Mouse (Mus musculus) hindbrain, embryonic 15.5 days (tissue): ENCODE data around the gene Ndufb8. TPM values are rescaled to one million over a fixed set of nuclear protein-coding genes. Genes with fewer than 3 reads are reported as not detected.
A peak's percentile ranks its signal among the peaks of the same experiment; 100 is the strongest.

Experiments used
- ATAC-seq: fragments of 200-750 bp; cut with Nextera tagmentation; 2 replicates; pipeline ENCODE4 v1.8.0; 2017; ENCODE audit warnings: low read depth, moderate number of reproducible peaks, moderate TSS enrichment; ENCODE audit not compliant: low FRiP score
- H3K27ac ChIP-seq: fragments of 300-500 bp; sonication (generic); replicated peaks from 2 replicates; pipeline ENCODE4 v1.5.1; 2015; ENCODE audit warnings: mild to moderate bottlenecking, inconsistent platforms
- H3K27me3 ChIP-seq: fragments of 300-500 bp; sonication (generic); 2 replicates; pipeline ENCODE4 v1.6.1; 2015; ENCODE audit warnings: control low read depth, inconsistent platforms
- H3K36me3 ChIP-seq: fragments of 300-500 bp; sonication (generic); 2 replicates; pipeline ENCODE4 v1.6.1; 2015; ENCODE audit warnings: control low read depth, inconsistent platforms
- H3K4me1 ChIP-seq: fragments of 300-500 bp; sonication (generic); replicated peaks from 2 replicates; pipeline ENCODE4 v1.6.1; 2015; ENCODE audit warnings: control low read depth, inconsistent platforms
- H3K4me2 ChIP-seq: fragments of 300-500 bp; sonication (generic); 2 replicates; pipeline ENCODE4 v1.6.1; 2015; ENCODE audit warnings: moderate library complexity, mild to moderate bottlenecking, inconsistent platforms
- H3K4me3 ChIP-seq: fragments of 300-500 bp; sonication (generic); 2 replicates; pipeline ENCODE4 v1.5.1; 2015; ENCODE audit warnings: mild to moderate bottlenecking, inconsistent platforms
- H3K9ac ChIP-seq: fragments of 300-500 bp; sonication (generic); 2 replicates; pipeline ENCODE4 v1.6.1; 2015; ENCODE audit warnings: inconsistent platforms
- H3K9me3 ChIP-seq: fragments of 300-500 bp; sonication (generic); 2 replicates; pipeline ENCODE4 v1.6.1; 2016; ENCODE audit warnings: control low read depth, inconsistent platforms
- WGBS: fragments of 180-500 bp; shearing (Covaris S2); methylation state at CpG from one replicate; pipeline ENCODE4 v1.1.7; 2015; 5-methylcytosine and 5-hydroxymethylcytosine counted together
- polyA plus RNA-seq: library from polyadenylated mRNA; unstranded; fragments of >200 nt; fragmentation: Nextera tagmentation; extraction: Ambion mirVana; gene quantifications from 2 replicates; pipeline ENCODE4 v1.2.1, GENCODE M21; 2015

Gene Ndufb8
- polyA plus RNA-seq, 1 experiment from 2014 or later, result 674 TPM

DNA sequence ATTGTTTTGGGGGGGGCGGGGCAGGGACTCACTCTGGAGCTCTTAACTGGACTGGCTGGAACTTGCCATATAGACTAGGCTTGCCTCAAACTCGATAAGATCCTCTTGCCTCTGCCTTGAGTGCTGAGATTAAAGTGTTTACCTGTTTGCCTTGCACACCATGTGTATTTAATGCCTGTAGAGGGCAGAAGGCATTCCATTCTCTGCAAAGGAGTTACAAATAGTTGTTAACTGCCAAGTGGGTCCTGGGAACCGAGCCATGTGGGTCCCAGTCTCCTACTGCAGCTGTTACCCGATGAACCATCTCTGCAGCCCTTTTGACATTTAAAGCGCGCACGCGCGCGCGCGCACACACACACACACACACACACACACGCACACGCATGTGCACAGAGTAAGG, 8.8 kb upstream of the Ndufb8 start:
- peak overlapping the region; percentile 80; the same call in 1 of the 2 replicates for H3K4me2 ChIP-seq
- H3K36me3 ChIP-seq, result peaks cover 38% of the 10 kb centered on the region
- no peak overlapping the region for H3K9ac ChIP-seq
- ATAC-seq, result no peak
- H3K4me1 ChIP-seq, result peaks cover 27% of the 10 kb centered on the region
- 91% methylated on average over 14 of the region's 14 CpGs for WGBS
- H3K9me3 ChIP-seq, result no peaks in the 10 kb centered on the region
- no peak overlapping the region for H3K27ac ChIP-seq
- no peaks in the 10 kb centered on the region for H3K27me3 ChIP-seq
- peak overlapping the region; percentile 76; the same call in 1 of the 2 replicates for H3K4me3 ChIP-seq

DNA sequence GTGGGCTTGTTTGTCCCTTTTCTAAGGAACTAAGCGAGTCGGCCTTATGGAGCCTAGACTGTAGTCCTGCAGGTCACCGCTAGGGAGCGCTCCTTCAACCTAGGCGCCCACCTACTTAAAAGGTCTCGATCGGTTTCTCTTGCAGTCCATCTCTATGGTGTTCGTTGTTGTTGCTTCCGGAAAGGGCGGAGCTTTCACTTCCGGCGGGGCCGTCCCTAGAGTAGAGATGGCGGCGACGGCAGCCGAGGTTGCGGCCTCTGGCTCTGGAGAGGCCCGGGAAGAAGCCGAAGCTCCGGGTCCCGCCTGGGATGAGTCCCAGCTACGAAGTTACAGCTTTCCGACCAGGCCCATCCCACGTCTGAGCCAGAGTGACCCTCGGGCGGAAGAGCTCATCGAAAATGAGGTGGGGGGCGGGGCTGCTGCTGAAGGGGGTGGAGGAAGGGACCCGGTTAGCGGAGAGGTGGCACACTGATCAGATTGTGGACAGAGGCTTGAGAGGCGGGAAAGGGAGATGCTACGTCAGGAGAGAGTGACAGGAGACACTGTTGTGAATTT, 7.5 kb upstream of the Ndufb8 start, which contains the start of gene Hif1an:
Gene Hif1an, plus strand, starts transcription at position 199 of the 555 bp plus-strand sequence.
- ATAC-seq, result peak; percentile 97
- H3K9ac ChIP-seq, result peak within 1 kb of the TSS; percentile 74
- peak within 1 kb of the TSS; percentile 80 for H3K4me2 ChIP-seq
- H3K4me3 ChIP-seq, result peak within 1 kb of the TSS; percentile 76
- H3K27ac ChIP-seq, result peak within 1 kb of the TSS; percentile 82
- peaks cover 26% of the 10 kb centered on the region for H3K36me3 ChIP-seq
- peaks cover 27% of the 10 kb centered on the region for H3K4me1 ChIP-seq
- H3K27me3 ChIP-seq, result peaks cover 3% of the 10 kb centered on the region; the same call in 1 of the 2 replicates
- WGBS, result under 1% methylated on average over 33 of the region's 33 CpGs
- no peaks in the 10 kb centered on the region for H3K9me3 ChIP-seq

DNA sequence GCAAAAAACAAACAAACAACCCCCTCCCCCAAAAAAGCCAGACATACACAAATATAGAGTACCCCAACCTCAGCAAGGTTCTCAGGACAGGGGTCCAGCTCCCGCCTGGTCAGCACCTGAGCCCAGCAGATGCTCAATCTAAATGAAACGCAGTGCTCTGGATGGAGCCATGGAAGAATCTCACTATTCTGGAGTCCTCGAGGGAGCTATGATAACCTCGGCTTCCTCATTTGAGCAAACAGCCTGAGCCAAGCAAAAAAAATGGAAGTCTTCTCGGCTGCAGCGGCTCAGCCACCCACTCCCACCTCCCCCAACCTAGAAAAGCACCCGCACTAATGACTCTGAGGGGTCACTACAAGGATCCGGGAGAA, 765 bp downstream of the Ndufb8 start:
- WGBS, result 3% methylated on average over 8 of the region's 8 CpGs
- 0 out of 2 replicates have a peak, but pooled peaks have one; percentile 5 for ATAC-seq
- peak overlapping the region; percentile 89 for H3K4me2 ChIP-seq
- H3K9ac ChIP-seq, result peak overlapping the region; percentile 91
- H3K27ac ChIP-seq, result peak overlapping the region; percentile 88
- H3K36me3 ChIP-seq, result peaks cover 36% of the 10 kb centered on the region
- no peaks in the 10 kb centered on the region for H3K9me3 ChIP-seq
- peak overlapping the region; percentile 96 for H3K4me3 ChIP-seq
- peaks cover 17% of the 10 kb centered on the region for H3K4me1 ChIP-seq
- H3K27me3 ChIP-seq, result peaks cover 3% of the 10 kb centered on the region; the same call in 1 of the 2 replicates

DNA sequence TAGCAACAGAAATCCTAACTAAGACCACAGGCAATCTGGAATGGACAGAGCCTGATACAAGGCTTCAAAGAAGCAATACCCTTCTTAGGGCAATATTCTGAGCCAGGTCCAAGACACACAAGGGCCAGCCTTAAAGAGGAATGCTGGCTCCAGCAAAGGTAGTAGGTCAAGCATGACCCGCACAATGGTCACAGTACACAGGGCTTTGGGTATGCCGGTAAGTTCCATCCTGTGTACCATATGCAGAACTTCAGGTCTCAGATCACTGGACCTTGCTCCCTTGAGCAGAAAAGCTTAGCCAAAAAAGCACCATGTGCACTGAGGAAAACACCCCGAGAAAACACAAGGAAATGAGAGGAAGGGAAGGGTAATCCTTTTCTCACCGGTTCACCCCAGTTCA, 2.0 kb downstream of the Ndufb8 start:
- Histone ChIP-seq H3K27me3 (no peaks in the 10 kb centered on the region), H3K27ac (no peak overlapping the region), H3K9me3 (no peaks in the 10 kb centered on the region), H3K4me2 (peak overlapping the region; percentile 89), H3K4me3 (0 out of 2 replicates have a peak overlapping the region, but pooled peaks have one; percentile 96), H3K36me3 (peaks cover 47% of the 10 kb centered on the region), H3K4me1 (peaks cover 17% of the 10 kb centered on the region), H3K9ac (no peak overlapping the region)
- 96% methylated on average over 4 of the region's 4 CpGs for WGBS
- no peak for ATAC-seq

- Histone ChIP-seq H3K4me2 (peak within 1 kb of the TSS; percentile 89), H3K4me1 (peaks cover 17% of the 10 kb centered on the region), H3K9me3 (no peaks in the 10 kb centered on the region), H3K36me3 (peaks cover 53% of the 10 kb centered on the region), H3K27ac (no peak within 1 kb of the TSS), H3K27me3 (no peaks in the 10 kb centered on the region), H3K4me3 (peak within 1 kb of the TSS; percentile 96; the same call in 1 of the 2 replicates), H3K9ac (no peak within 1 kb of the TSS)
- no peak for ATAC-seq
- WGBS, result 96% methylated on average over 4 of the region's 4 CpGs
Observed at GRCm38 (mm10) chr19:44552731-44553130, 2.5 kb downstream of the Ndufb8 start, which contains the start of gene Gm20538. Gene Gm20538 (minus strand): TSS chr19:44552831.

- H3K4me3 ChIP-seq, result peak within 1 kb of the TSS; percentile 40
- ATAC-seq, result peak; percentile 67; the same call in 1 of the 2 replicates
- 2% methylated on average over 47 of the region's 47 CpGs for WGBS
- peak within 1 kb of the TSS; percentile 43; the same call in 1 of the 2 replicates for H3K9ac ChIP-seq
- H3K27ac ChIP-seq, result no peak within 1 kb of the TSS
- H3K4me2 ChIP-seq, result peak within 1 kb of the TSS; percentile 89
- peaks cover 14% of the 10 kb centered on the region; the same call in 1 of the 2 replicates for H3K27me3 ChIP-seq
- peaks cover 29% of the 10 kb centered on the region for H3K36me3 ChIP-seq
- H3K4me1 ChIP-seq, result peaks cover 9% of the 10 kb centered on the region
- H3K9me3 ChIP-seq, result peaks cover 5% of the 10 kb centered on the region; the same call in 1 of the 2 replicates
Observed at GRCm38 (mm10) chr19:44545321-44546041, 9.8 kb downstream of the Ndufb8 start, which contains the start of gene Sec31b. Gene Sec31b (minus strand): TSS chr19:44545864.

DNA sequence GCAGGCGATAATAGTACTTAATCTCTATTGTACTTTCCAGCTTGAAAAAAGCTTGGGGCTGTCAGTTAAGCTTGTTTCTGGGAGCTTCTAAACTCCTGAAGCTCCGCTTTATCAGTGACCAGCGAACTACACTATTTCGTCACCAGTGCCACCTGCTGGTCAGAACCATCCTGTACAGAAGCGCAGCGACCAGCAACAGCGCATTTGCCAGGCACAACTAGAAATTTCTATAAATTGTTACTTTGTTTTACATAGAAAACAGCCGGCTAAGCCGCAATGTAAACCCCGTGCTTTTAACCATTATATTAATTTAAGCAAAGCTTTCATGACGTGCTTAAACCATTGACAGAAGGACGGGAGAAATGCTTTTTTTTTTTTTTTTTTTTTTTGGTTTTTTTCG, 10.5 kb downstream of the Ndufb8 start:
- Histone ChIP-seq H3K27ac (no peak overlapping the region), H3K4me3 (peak overlapping the region; percentile 40; the same call in 1 of the 2 replicates)
- ATAC-seq, result no peak

GRCm38 (mm10) chr19:44544372-44544771, 10.9 kb downstream of the Ndufb8 start:
- WGBS, result 51% methylated on average over 10 of the region's 10 CpGs

More for the DNA sequence above, 10.5 kb downstream of the Ndufb8 start:
- Histone ChIP-seq H3K36me3 (peaks cover 22% of the 10 kb centered on the region), H3K27me3 (peaks cover 14% of the 10 kb centered on the region; the same call in 1 of the 2 replicates), H3K4me1 (peaks cover 9% of the 10 kb centered on the region), H3K4me2 (peak overlapping the region; percentile 89), H3K9ac (no peak overlapping the region), H3K9me3 (peaks cover 6% of the 10 kb centered on the region; the same call in 1 of the 2 replicates)
- 2% methylated on average over 13 of the region's 13 CpGs for WGBS

DNA sequence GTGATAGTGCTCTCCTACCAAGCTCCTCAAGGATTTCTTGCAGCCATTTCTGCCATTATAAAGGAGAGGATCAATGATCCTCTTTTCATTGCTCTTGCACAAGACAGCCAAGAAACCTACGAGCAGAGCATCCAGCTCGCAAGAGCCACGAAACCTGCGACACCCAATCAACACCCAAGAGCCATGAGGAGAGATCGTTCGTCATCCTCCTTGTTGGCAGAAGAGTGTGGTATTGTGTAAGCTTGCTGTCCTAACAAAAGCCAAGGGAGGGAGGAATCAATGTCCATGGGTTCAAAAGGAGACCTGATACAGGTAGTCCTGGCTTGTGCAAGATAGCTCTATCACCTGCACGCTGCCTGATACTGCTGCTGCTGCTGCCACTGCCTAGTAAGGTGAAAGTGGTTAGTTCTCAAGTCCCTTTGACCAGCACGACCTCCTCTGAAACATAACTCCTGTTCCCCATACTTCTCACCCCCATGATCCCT, 12.5 kb downstream of the Ndufb8 start:
- Histone ChIP-seq H3K27ac (no peak overlapping the region), H3K9ac (no peak overlapping the region), H3K4me2 (no peak overlapping the region), H3K27me3 (peaks cover 14% of the 10 kb centered on the region; the same call in 1 of the 2 replicates), H3K36me3 (peaks cover 2% of the 10 kb centered on the region; the same call in 1 of the 2 replicates), H3K4me1 (peaks cover 9% of the 10 kb centered on the region), H3K9me3 (peaks cover 6% of the 10 kb centered on the region; the same call in 1 of the 2 replicates), H3K4me3 (no peak overlapping the region)
- whole genome bisulfite sequencing, result 92% methylated on average over 8 of the region's 8 CpGs
- ATAC-seq, result no peak

More at GRCm38 (mm10) chr19:44544372-44544771, 10.9 kb downstream of the Ndufb8 start:
- H3K9me3 ChIP-seq, result peaks cover 6% of the 10 kb centered on the region; the same call in 1 of the 2 replicates
- H3K36me3 ChIP-seq, result peaks cover 18% of the 10 kb centered on the region
- H3K27me3 ChIP-seq, result peaks cover 14% of the 10 kb centered on the region; the same call in 1 of the 2 replicates
- H3K4me1 ChIP-seq, result peaks cover 9% of the 10 kb centered on the region
- H3K9ac ChIP-seq, result no peak overlapping the region
- no peak overlapping the region for H3K27ac ChIP-seq
- no peak overlapping the region for H3K4me2 ChIP-seq
- H3K4me3 ChIP-seq, result no peak overlapping the region
- no peak for ATAC-seq

DNA sequence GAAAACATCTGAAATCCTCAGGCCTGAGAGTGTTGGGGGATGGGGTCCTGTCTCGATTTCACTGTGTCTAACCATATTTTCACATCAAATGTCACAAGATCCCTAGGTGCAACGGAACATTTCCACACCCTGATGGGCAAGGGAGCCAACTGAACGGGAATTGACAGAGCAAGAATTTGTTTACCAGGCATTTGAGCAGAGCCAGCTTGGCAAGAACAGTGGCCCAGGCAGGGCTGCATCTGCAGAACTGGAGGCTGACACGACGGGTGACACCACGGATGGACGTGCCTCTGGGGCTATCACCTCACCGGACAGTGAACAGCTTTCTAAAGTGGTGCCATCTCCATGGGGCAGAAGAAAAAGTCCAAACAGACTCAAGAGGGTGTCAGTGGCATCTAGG, 17.8 kb downstream of the Ndufb8 start:
- H3K4me3 ChIP-seq, result no peak overlapping the region
- H3K4me2 ChIP-seq, result no peak overlapping the region
- ATAC-seq, result no peak
- WGBS, result 90% methylated on average over 8 of the region's 8 CpGs
- H3K36me3 ChIP-seq, result no peaks in the 10 kb centered on the region
- no peaks in the 10 kb centered on the region for H3K27me3 ChIP-seq
- H3K9ac ChIP-seq, result no peak overlapping the region
- H3K4me1 ChIP-seq, result no peaks in the 10 kb centered on the region
- H3K27ac ChIP-seq, result no peak overlapping the region
- H3K9me3 ChIP-seq, result peaks cover 6% of the 10 kb centered on the region; the same call in 1 of the 2 replicates

GRCm38 (mm10) chr19:44535376-44535775, 19.9 kb downstream of the Ndufb8 start:
- WGBS, result 32% methylated on average over 3 of the region's 3 CpGs
- Histone ChIP-seq H3K27ac (no peak overlapping the region), H3K4me1 (no peaks in the 10 kb centered on the region), H3K4me3 (no peak overlapping the region), H3K9me3 (no peaks in the 10 kb centered on the region), H3K4me2 (no peak overlapping the region), H3K36me3 (no peaks in the 10 kb centered on the region), H3K9ac (no peak overlapping the region), H3K27me3 (0 out of 2 replicates have a peak, but pooled peaks cover under 1% of the 10 kb centered on the region)
- peak; percentile 56; the same call in 1 of the 2 replicates for ATAC-seq
